In genomic region chr2:45103021-45103983, GRCm38 (mm10) we compare ENCODE assay signal across 9 mouse cellular contexts. TPM values are rescaled to one million over a fixed set of nuclear protein-coding genes. Genes with fewer than 3 reads are reported as not detected.
DNase-seq lines count a peak whose midpoint lies in the region; ATAC-seq and TF ChIP-seq lines count a peak whose summit lies in the region.
"Had no signal": no experiment of that assay in that cellular context is flagged by ENCODE, and none has a peak within 500 bp of the region (broad histone marks: within the 10 kb centered on the region; RNA-seq: fewer than 3 reads in every experiment).

No protein-coding gene starts in this region.

- H3K4me2 ChIP-seq in heart, embryonic 14.5 days (ENCODE audit: low read length): peak overlapping the region; percentile 48

- TF ChIP-seq POLR2A in bone marrow macrophage, adult 2 months (IDR thresholded peaks at IDR 0.05; ENCODE audit: borderline replicate concordance, low read depth, low read length): no peak

- no peak for DNase-seq in heart, postnatal 25 days (ENCODE audit: low spot score)
- DNase-seq in hindbrain, embryonic 10.5 days (ENCODE audit: low spot score): no peak
- no peak for DNase-seq in ovary, postnatal 36 days (ENCODE audit: low spot score)
- no peak for DNase-seq in left cerebral cortex, postnatal 10 days (ENCODE audit: extremely low spot score in 1 of 2, low spot score in 2 of 2)
- no peak for DNase-seq in lung, postnatal 14 days
- DNase-seq: cerebellum, adult 9-10 months had no signal

- 16% methylated on average over 10 of the region's 10 CpGs for WGBS in heart, embryonic 14.5 days
- 16% methylated on average over 10 of the region's 10 CpGs for WGBS in hindbrain, embryonic 10.5 days

- H3K9ac ChIP-seq in heart, embryonic 14.5 days (ENCODE audit: low read length): peak overlapping the region; percentile 12

- peak overlapping the region in 1 of 2 experiments; percentile 6; a peak in 2 of 4 replicates for H3K4me3 ChIP-seq in heart, embryonic 14.5 days (ENCODE audit: control insufficient read depth in 1 of 2, insufficient read depth in 1 of 2, low read depth in 1 of 2, low read length in 2 of 2)
- H3K4me3 ChIP-seq in bone marrow macrophage, adult 2 months (ENCODE audit: insufficient read depth, low read length): no peak overlapping the region
- H3K4me3 ChIP-seq in hindbrain, embryonic 10.5 days: peak overlapping the region; percentile 94

- intact Hi-C loops in heart, postnatal 25 days (cut with DNase I): no loop called here
- intact Hi-C loops in left cerebral cortex, postnatal 10 days (cut with DNase I): loop anchor here (10.0 kb wide), 2 partner anchors 529 to 999 kb away; no protein-coding TSS in a partner anchor

- H3K27me3 ChIP-seq in heart, embryonic 14.5 days (ENCODE audit: control insufficient read depth, insufficient read depth, low read length): no peaks in the 10 kb centered on the region
- no peaks in the 10 kb centered on the region for H3K27me3 ChIP-seq in hindbrain, embryonic 10.5 days (ENCODE audit: insufficient read depth, poor library complexity, severe bottlenecking)

- peaks cover 7% of the 10 kb centered on the region; the same call in 1 of the 2 replicates for H3K36me3 ChIP-seq in heart, embryonic 14.5 days (ENCODE audit: control insufficient read depth, insufficient read depth, low read length)
- H3K36me3 ChIP-seq in hindbrain, embryonic 10.5 days: peaks cover 26% of the 10 kb centered on the region

- ATAC-seq in heart, embryonic 14.5 days (ENCODE audit: insufficient number of reproducible peaks, insufficient read depth, low FRiP score, low read depth): no peak
- 0 out of 2 replicates have a peak, but pooled peaks have one; percentile 28 for ATAC-seq in monocyte, adult 5-6 weeks (replicated peaks; ENCODE audit: insufficient number of reproducible peaks, low FRiP score, low TSS enrichment, poor library complexity, severe bottlenecking)

- TF ChIP-seq CTCF in bone marrow macrophage, adult 2 months (IDR thresholded peaks at IDR 0.05; ENCODE audit: low read depth, low read length): no peak

- no peaks in the 10 kb centered on the region for H3K9me3 ChIP-seq in heart, embryonic 14.5 days (ENCODE audit: control insufficient read depth, low read length)
- H3K9me3 ChIP-seq in hindbrain, embryonic 10.5 days: no peaks in the 10 kb centered on the region

- peak overlapping the region; percentile 40 to 61 for H3K27ac ChIP-seq in heart, embryonic 14.5 days (replicated peaks in 1 of 2; ENCODE audit: control insufficient read depth in 1 of 2, insufficient read depth in 1 of 2, low read depth in 2 of 2, low read length in 2 of 2)
- H3K27ac ChIP-seq in bone marrow macrophage, adult 2 months (ENCODE audit: insufficient read depth, low read depth, low read length): peak overlapping the region; percentile 27
- H3K27ac ChIP-seq in hindbrain, embryonic 10.5 days: peak overlapping the region; percentile 100

- peaks cover 24 to 91% of the 10 kb centered on the region in 2 experiments for H3K4me1 ChIP-seq in heart, embryonic 14.5 days (ENCODE audit: control insufficient read depth in 2 of 2, insufficient read depth in 2 of 2, low read length in 2 of 2)
- peaks cover 42% of the 10 kb centered on the region for H3K4me1 ChIP-seq in bone marrow macrophage, adult 2 months (ENCODE audit: control insufficient read depth, insufficient read depth, low read length)
- H3K4me1 ChIP-seq in hindbrain, embryonic 10.5 days (replicated peaks): peaks cover 100% of the 10 kb centered on the region

RNA-seq across cellular contexts. Expression of gene Zeb2, which starts 13.9 kb away (rescaled TPM):
- polyA plus RNA-seq in heart, embryonic 14.5 days (2014; fragmentation: Nextera tagmentation; extraction: Ambion mirVana): 22.0 and 22.2 TPM in 2 replicates
- total RNA-seq in heart, postnatal 25 days (2021): 10 to 100 TPM; 57.4 to 60.3 TPM
- polyA plus RNA-seq in bone marrow macrophage, adult 2 months (2012; ENCODE audit: insufficient read depth, insufficient read length, missing spikeins): 368 and 388 TPM in 2 replicates
- 49.3 and 54.1 TPM in 2 replicates for polyA plus RNA-seq in hindbrain, embryonic 10.5 days (2016; fragmentation: Nextera tagmentation; extraction: Ambion mirVana)
- total RNA-seq in monocyte, adult 5-6 weeks (2017): 284 to 428 TPM (median 338 TPM) in 3 replicates
- 100 to 1,000 TPM; 220 to 259 TPM for total RNA-seq in left cerebral cortex, postnatal 10 days (2021)

Comparison
In these comparisons a context has a peak if more than half of its experiments do, and no peak if none do; other contexts are left out.
1. H3K27ac ChIP-seq: peak in every context shown above with its lines; median percentile 100 in hindbrain, embryonic 10.5 days; 50 in heart, embryonic 14.5 days; 27 in bone marrow macrophage, adult 2 months.